Mouse (Mus musculus) hindbrain, embryonic 16.5 days (tissue): ENCODE results near the gene Ffar3. TPM values are rescaled to one million over a fixed set of nuclear protein-coding genes. Genes with fewer than 3 reads are reported as not detected.

Experiments used
- ATAC-seq: fragments of 200-750 bp; cut with Nextera tagmentation; 2 replicates; pipeline ENCODE4 v1.8.0; 2017; ENCODE audit warnings: moderate TSS enrichment, moderate library complexity
- H3K27ac ChIP-seq: fragments of 300-500 bp; sonication (generic); 2 replicates; pipeline ENCODE4 v1.5.1; 2014; ENCODE audit warnings: low read depth, mild to moderate bottlenecking, control low read depth, low read length, moderate library complexity
- H3K27me3 ChIP-seq: fragments of 300-500 bp; sonication (generic); replicated peaks from 2 replicates; pipeline ENCODE4 v1.6.1; 2014; ENCODE audit warnings: low read length; ENCODE audit not compliant: control insufficient read depth, insufficient read depth
- H3K36me3 ChIP-seq: fragments of 300-500 bp; sonication (generic); 2 replicates; pipeline ENCODE4 v1.6.1; 2014; ENCODE audit warnings: mild to moderate bottlenecking, low read length, moderate library complexity, mixed read lengths; ENCODE audit not compliant: control insufficient read depth, insufficient read depth
- H3K4me1 ChIP-seq: fragments of 300-500 bp; sonication (generic); 2 replicates; pipeline ENCODE4 v1.6.1; 2014; ENCODE audit warnings: low read depth, low read length; ENCODE audit not compliant: control insufficient read depth, insufficient read depth
- H3K4me2 ChIP-seq: fragments of 300-500 bp; sonication (generic); 2 replicates; pipeline ENCODE4 v1.6.1; 2014; ENCODE audit warnings: mild to moderate bottlenecking, low read length, control low read depth, moderate library complexity
- H3K4me3 ChIP-seq: fragments of 300-500 bp; sonication (generic); 2 replicates; pipeline ENCODE4 v1.5.1; 2014; ENCODE audit warnings: mild to moderate bottlenecking, low read length, control low read depth, moderate library complexity
- H3K9ac ChIP-seq: fragments of 300-500 bp; sonication (generic); 2 replicates; pipeline ENCODE4 v1.6.1; 2014; ENCODE audit warnings: low read depth, mild to moderate bottlenecking, control low read depth, low read length, moderate library complexity
- H3K9me3 ChIP-seq: fragments of 300-500 bp; sonication (generic); 2 replicates; pipeline ENCODE4 v1.6.1; 2014; ENCODE audit warnings: mild to moderate bottlenecking, low read length, moderate library complexity; ENCODE audit not compliant: control insufficient read depth
- WGBS: fragments of 180-500 bp; shearing (Covaris S2); extraction: QIAGEN DNeasy Blood & Tissue Kit; methylation state at CpG from one replicate; pipeline ENCODE4 v1.1.7; 2014; 5-methylcytosine and 5-hydroxymethylcytosine counted together
- polyA plus RNA-seq: library from polyadenylated mRNA; unstranded; fragments of >200 nt; fragmentation: Nextera tagmentation; extraction: Ambion mirVana; gene quantifications from 2 replicates; pipeline ENCODE4 v1.2.1, GENCODE M21; 2015

The Ffar3 gene
- polyA plus RNA-seq, 1 experiment from 2014 or later, result 0.21 TPM

DNA sequence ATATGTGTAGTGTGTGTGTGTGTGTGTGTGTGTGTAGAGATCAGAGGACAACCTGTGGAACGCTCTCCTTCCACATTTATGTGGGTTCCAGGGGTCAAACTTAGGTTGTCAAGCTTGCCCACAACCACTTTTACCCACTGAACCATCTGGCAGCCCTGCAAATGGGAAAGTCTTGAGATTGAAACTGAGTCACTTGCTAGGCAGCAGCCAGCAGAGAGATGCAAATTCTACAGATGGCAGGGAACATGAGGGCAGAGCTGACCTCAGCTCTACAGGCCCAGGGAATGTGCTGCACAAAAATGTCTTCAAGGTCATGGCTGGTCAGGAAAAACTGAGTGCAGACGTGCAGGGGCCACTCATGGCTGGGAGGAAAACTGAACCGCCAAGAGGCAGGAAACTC lies 25.4 kb upstream of the Ffar3 start:
- H3K4me2 ChIP-seq, result no peak overlapping the region
- H3K9me3 ChIP-seq, result no peaks in the 10 kb centered on the region
- no peak overlapping the region for H3K4me3 ChIP-seq
- no peak overlapping the region for H3K9ac ChIP-seq
- no peaks in the 10 kb centered on the region for H3K27me3 ChIP-seq
- WGBS, result 82% methylated on average over 3 of the region's 3 CpGs
- no peaks in the 10 kb centered on the region for H3K36me3 ChIP-seq
- H3K4me1 ChIP-seq, result no peaks in the 10 kb centered on the region
- ATAC-seq, result no peak
- H3K27ac ChIP-seq, result no peak overlapping the region

GRCm38 (mm10) chr7:30880176-30880575 lies 24.2 kb upstream of the Ffar3 start, which contains the start of gene Cd22:
TSS of gene Cd22 (minus strand) at chr7:30880342.
- no peaks in the 10 kb centered on the region for H3K27me3 ChIP-seq
- ATAC-seq, result no peak
- H3K4me2 ChIP-seq, result no peak within 1 kb of the TSS
- no peak within 1 kb of the TSS for H3K27ac ChIP-seq
- 70% methylated on average over 7 of the region's 7 CpGs for WGBS
- H3K4me3 ChIP-seq, result no peak within 1 kb of the TSS
- no peak within 1 kb of the TSS for H3K9ac ChIP-seq
- no peaks in the 10 kb centered on the region for H3K36me3 ChIP-seq
- no peaks in the 10 kb centered on the region for H3K9me3 ChIP-seq
- H3K4me1 ChIP-seq, result no peaks in the 10 kb centered on the region

DNA sequence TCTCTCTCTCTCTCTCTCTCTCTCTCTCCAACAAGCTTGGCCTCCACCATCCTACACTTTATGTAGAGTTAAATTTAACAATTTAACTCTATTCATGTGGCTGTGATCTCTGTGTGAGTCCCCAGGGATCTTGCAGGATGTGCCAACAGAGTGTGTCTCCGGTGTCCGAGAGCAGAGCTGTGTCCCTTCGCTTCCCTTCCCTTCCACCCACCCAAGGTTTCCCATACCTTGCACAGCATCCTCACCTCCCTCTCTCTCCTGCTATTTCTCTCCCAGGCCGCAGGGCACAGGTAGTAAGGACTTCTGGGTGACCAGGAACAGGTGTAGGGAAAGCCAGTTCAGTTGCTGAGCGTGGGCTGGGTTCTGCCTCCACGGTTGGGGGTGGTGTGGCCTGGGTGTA lies 23.0 kb upstream of the Ffar3 start:
- Histone ChIP-seq H3K27me3 (no peaks in the 10 kb centered on the region), H3K4me1 (no peaks in the 10 kb centered on the region), H3K4me2 (no peak overlapping the region), H3K9me3 (no peaks in the 10 kb centered on the region), H3K27ac (no peak overlapping the region), H3K9ac (no peak overlapping the region), H3K36me3 (no peaks in the 10 kb centered on the region), H3K4me3 (no peak overlapping the region)
- no peak for ATAC-seq
- WGBS, result 81% methylated on average over 6 of the region's 6 CpGs

- ATAC-seq, result no peak
- Histone ChIP-seq H3K9me3 (no peaks in the 10 kb centered on the region), H3K4me1 (no peaks in the 10 kb centered on the region), H3K9ac (no peak overlapping the region), H3K4me2 (peak overlapping the region; percentile 42), H3K36me3 (no peaks in the 10 kb centered on the region), H3K27ac (no peak overlapping the region), H3K4me3 (no peak overlapping the region), H3K27me3 (no peaks in the 10 kb centered on the region; the same call in 1 of the 2 replicates)
- 22% methylated on average over 15 of the region's 15 CpGs for WGBS
Measured at GRCm38 (mm10) chr7:30873083-30873482, 17.1 kb upstream of the Ffar3 start.

GRCm38 (mm10) chr7:30863386-30863785 lies 7.4 kb upstream of the Ffar3 start:
- Histone ChIP-seq H3K4me3 (no peak overlapping the region), H3K36me3 (no peaks in the 10 kb centered on the region), H3K4me1 (0 out of 2 replicates have a peak, but pooled peaks cover 2% of the 10 kb centered on the region), H3K9ac (no peak overlapping the region), H3K9me3 (no peaks in the 10 kb centered on the region), H3K27ac (no peak overlapping the region), H3K4me2 (no peak overlapping the region), H3K27me3 (no peaks in the 10 kb centered on the region)
- 70% methylated on average over 8 of the region's 8 CpGs for WGBS
- no peak for ATAC-seq

DNA sequence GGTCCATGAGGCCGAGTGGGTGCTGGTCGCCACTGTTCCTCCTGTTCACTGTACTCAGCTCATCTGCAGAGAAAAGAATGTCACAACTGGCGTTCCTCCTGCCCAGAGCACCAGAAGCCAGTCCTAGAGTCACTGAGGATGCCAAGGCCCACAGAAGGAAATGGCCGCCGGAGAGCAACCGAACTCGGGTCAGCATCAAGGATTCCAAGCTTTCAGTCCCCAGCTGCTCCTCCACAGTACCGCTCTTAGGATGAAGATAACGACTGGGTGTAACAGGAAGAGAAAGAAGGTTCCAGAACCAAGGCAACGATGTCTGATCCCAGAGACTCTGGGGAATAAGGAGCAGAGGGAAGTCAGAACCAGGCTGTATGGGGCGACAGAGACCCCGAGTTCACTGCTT lies 5.5 kb upstream of the Ffar3 start, which contains the start of gene Ffar1:
Gene Ffar1, minus strand, starts transcription at position 101 of the 400 bp plus-strand sequence.
- 0 out of 2 replicates have a peak, but pooled peaks cover 2% of the 10 kb centered on the region for H3K4me1 ChIP-seq
- 91% methylated on average over 12 of the region's 12 CpGs for WGBS
- H3K4me2 ChIP-seq, result no peak within 1 kb of the TSS
- no peaks in the 10 kb centered on the region for H3K27me3 ChIP-seq
- H3K27ac ChIP-seq, result no peak within 1 kb of the TSS
- H3K36me3 ChIP-seq, result no peaks in the 10 kb centered on the region
- H3K9ac ChIP-seq, result no peak within 1 kb of the TSS
- no peak for ATAC-seq
- H3K4me3 ChIP-seq, result no peak within 1 kb of the TSS
- H3K9me3 ChIP-seq, result no peaks in the 10 kb centered on the region

DNA sequence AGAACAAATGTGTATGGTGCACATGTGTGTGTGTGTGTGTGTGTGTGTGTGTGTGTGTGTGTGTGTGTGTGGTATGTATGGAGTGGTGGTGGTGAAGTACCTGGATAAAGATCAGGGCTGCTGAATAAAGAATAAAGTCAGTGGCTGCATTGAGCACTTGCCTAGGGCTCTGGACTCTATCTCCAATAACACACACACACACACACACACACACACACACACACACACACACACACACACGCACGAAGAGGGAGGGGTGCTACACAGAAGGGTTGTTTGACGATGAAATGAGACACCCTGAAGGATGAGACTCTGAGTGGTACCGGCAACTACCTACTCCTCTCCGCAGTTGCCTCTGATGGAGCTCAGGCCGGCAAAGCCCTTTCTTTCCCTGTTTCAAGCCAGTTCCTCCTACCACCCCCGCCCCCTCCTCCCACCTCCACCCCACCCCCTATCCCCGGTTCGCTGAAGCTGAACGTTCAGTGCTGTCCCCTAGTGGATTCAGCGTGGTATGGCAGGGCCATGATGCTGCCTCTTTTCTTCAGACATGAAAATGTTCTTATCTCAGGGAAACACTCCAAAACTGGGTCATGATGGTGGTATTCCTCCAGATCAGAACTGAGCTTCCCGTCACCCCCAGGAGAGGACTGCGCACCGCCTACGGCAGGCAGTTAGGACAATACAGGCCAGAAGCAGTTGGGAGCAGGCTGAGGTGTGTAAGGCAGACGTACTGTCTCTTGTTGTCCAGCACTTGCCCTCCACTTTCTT lies 3.8 kb upstream of the Ffar3 start:
- 11% methylated on average over 14 of the region's 16 CpGs for WGBS
- Histone ChIP-seq H3K27ac (peak overlapping the region; percentile 51; the same call in 1 of the 2 replicates), H3K9me3 (no peaks in the 10 kb centered on the region), H3K27me3 (no peaks in the 10 kb centered on the region), H3K36me3 (no peaks in the 10 kb centered on the region), H3K4me2 (peak overlapping the region; percentile 53), H3K4me3 (peak overlapping the region; percentile 31), H3K9ac (peak overlapping the region; percentile 51), H3K4me1 (0 out of 2 replicates have a peak, but pooled peaks cover 2% of the 10 kb centered on the region)
- ATAC-seq, result peak; percentile 81

GRCm38 (mm10) chr7:30859290-30859634 lies 3.3 kb upstream of the Ffar3 start:
- Histone ChIP-seq H3K4me1 (0 out of 2 replicates have a peak, but pooled peaks cover 2% of the 10 kb centered on the region), H3K27me3 (no peaks in the 10 kb centered on the region), H3K27ac (no peak overlapping the region), H3K36me3 (no peaks in the 10 kb centered on the region), H3K4me2 (no peak overlapping the region; the same call in 1 of the 2 replicates), H3K4me3 (no peak overlapping the region), H3K9me3 (no peaks in the 10 kb centered on the region), H3K9ac (no peak overlapping the region)
- ATAC-seq, result peak; percentile 79

DNA sequence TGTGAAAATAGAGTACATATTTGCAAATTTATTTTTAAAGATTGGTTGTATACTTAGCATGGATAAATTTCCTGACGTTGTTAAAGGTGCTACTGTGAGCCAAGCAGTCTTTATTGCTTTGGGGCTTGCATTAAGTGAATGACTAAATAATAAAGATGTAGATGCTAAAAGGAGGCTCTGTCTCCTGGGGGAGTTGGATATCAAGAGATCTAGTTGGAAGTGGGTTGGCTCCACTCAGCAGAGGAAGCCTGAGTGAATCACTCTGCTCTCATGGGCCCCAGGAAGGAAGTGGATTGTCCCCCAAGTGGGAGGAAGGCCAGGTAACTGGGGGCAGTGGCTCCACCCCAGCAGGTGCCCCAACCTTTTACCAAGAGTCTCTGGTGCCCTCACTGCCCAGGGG lies 1.8 kb upstream of the Ffar3 start:
- no peaks in the 10 kb centered on the region for H3K27me3 ChIP-seq
- H3K9me3 ChIP-seq, result no peaks in the 10 kb centered on the region
- no peak overlapping the region for H3K9ac ChIP-seq
- no peak overlapping the region for H3K4me2 ChIP-seq
- 71% methylated on average over 1 of the region's 1 CpGs for WGBS
- H3K36me3 ChIP-seq, result no peaks in the 10 kb centered on the region
- no peak overlapping the region for H3K27ac ChIP-seq
- ATAC-seq, result no peak
- H3K4me3 ChIP-seq, result no peak overlapping the region
- H3K4me1 ChIP-seq, result 0 out of 2 replicates have a peak, but pooled peaks cover 2% of the 10 kb centered on the region
